Mouse (Mus musculus) kidney, embryonic 14.5 days (tissue): ENCODE measurements around the gene Usp3. TPM values are rescaled to one million over a fixed set of nuclear protein-coding genes. Genes with fewer than 3 reads are reported as not detected.

Experiments used
- ATAC-seq: fragments of 200-750 bp; cut with Nextera tagmentation; 2 replicates; pipeline ENCODE4 v1.8.0; 2017; ENCODE audit warnings: moderate number of reproducible peaks, mild to moderate bottlenecking, moderate TSS enrichment, moderate library complexity; ENCODE audit not compliant: low FRiP score, low TSS enrichment
- H3K27ac ChIP-seq: fragments of 300-500 bp; sonication (generic); 2 replicates; pipeline ENCODE4 v1.5.1; 2014; ENCODE audit warnings: low read depth, mild to moderate bottlenecking, low read length, moderate library complexity, mixed read lengths
- H3K27me3 ChIP-seq: fragments of 300-500 bp; sonication (generic); 2 replicates; pipeline ENCODE4 v1.6.1; 2014; ENCODE audit warnings: mild to moderate bottlenecking, low read length; ENCODE audit not compliant: control insufficient read depth, insufficient read depth
- H3K36me3 ChIP-seq: fragments of 300-500 bp; sonication (generic); 2 replicates; pipeline ENCODE4 v1.6.1; 2014; ENCODE audit warnings: low read length, mixed read lengths; ENCODE audit not compliant: control insufficient read depth, insufficient read depth
- H3K4me1 ChIP-seq: fragments of 300-500 bp; sonication (generic); 2 replicates; pipeline ENCODE4 v1.6.1; 2014; ENCODE audit warnings: low read length, mixed read lengths; ENCODE audit not compliant: control insufficient read depth, insufficient read depth
- H3K4me2 ChIP-seq: fragments of 300-500 bp; sonication (generic); replicated peaks from 2 replicates; pipeline ENCODE4 v1.6.1; 2014; ENCODE audit warnings: low read depth, mild to moderate bottlenecking, low read length
- H3K4me3 ChIP-seq: fragments of 300-500 bp; sonication (generic); 2 replicates; pipeline ENCODE4 v1.5.1; 2014; ENCODE audit warnings: mild to moderate bottlenecking, low read length
- H3K9ac ChIP-seq: fragments of 300-500 bp; sonication (generic); 2 replicates; pipeline ENCODE4 v1.6.1; 2014; ENCODE audit warnings: low read depth, mild to moderate bottlenecking, low read length, moderate library complexity
- H3K9me3 ChIP-seq: fragments of 300-500 bp; sonication (generic); 2 replicates; pipeline ENCODE4 v1.6.1; 2016; ENCODE audit warnings: low read length; ENCODE audit not compliant: control insufficient read depth
- WGBS: fragments of 180-500 bp; shearing (Covaris S2); extraction: QIAGEN DNeasy Blood & Tissue Kit; methylation state at CpG from one replicate; pipeline ENCODE4 v1.1.7; 2014; 5-methylcytosine and 5-hydroxymethylcytosine counted together
- polyA plus RNA-seq: library from polyadenylated mRNA; unstranded; fragments of >200 nt; fragmentation: Nextera tagmentation; extraction: Ambion mirVana; gene quantifications from 2 replicates; pipeline ENCODE4 v1.2.1, GENCODE M21; 2014

The Usp3 gene
- polyA plus RNA-seq = 51.7 and 83.6 TPM in 2 replicates

- ATAC-seq = peak; percentile 94
- peak within 1 kb of the TSS; percentile 92 for H3K27ac ChIP-seq
- peak within 1 kb of the TSS; percentile 81 for H3K4me2 ChIP-seq
- H3K36me3 ChIP-seq = no peaks in the 10 kb centered on the region
- H3K9ac ChIP-seq = peak within 1 kb of the TSS; percentile 98
- no peaks in the 10 kb centered on the region for H3K27me3 ChIP-seq
- no peaks in the 10 kb centered on the region for H3K9me3 ChIP-seq
- H3K4me3 ChIP-seq = peak within 1 kb of the TSS; percentile 93
- H3K4me1 ChIP-seq = peaks cover 34% of the 10 kb centered on the region
- under 1% methylated on average over 73 of the region's 73 CpGs for WGBS
Measured at GRCm38 (mm10) chr9:66592708-66593612, at the start of gene Usp3. TSS of gene Usp3 (minus strand) at chr9:66593142.

GRCm38 (mm10) chr9:66640491-66640890 is 47.5 kb upstream of the Usp3 start:
- Histone ChIP-seq H3K27ac (no peak overlapping the region), H3K27me3 (no peaks in the 10 kb centered on the region), H3K4me3 (no peak overlapping the region), H3K4me2 (no peak overlapping the region), H3K9me3 (no peaks in the 10 kb centered on the region), H3K9ac (no peak overlapping the region), H3K4me1 (no peaks in the 10 kb centered on the region), H3K36me3 (no peaks in the 10 kb centered on the region)
- no peak for ATAC-seq
- 69% methylated on average over 7 of the region's 7 CpGs for WGBS

- Histone ChIP-seq H3K4me2 (no peak overlapping the region), H3K9ac (no peak overlapping the region), H3K4me3 (no peak overlapping the region), H3K27me3 (no peaks in the 10 kb centered on the region), H3K36me3 (no peaks in the 10 kb centered on the region), H3K4me1 (no peaks in the 10 kb centered on the region), H3K27ac (no peak overlapping the region), H3K9me3 (no peaks in the 10 kb centered on the region)
- ATAC-seq = no peak
- 96% methylated on average over 2 of the region's 2 CpGs for WGBS
Measured at GRCm38 (mm10) chr9:66639626-66640025, 46.7 kb upstream of the Usp3 start.

- Histone ChIP-seq H3K4me2 (no peak overlapping the region), H3K4me1 (no peaks in the 10 kb centered on the region), H3K9ac (no peak overlapping the region), H3K27me3 (no peaks in the 10 kb centered on the region), H3K36me3 (no peaks in the 10 kb centered on the region), H3K27ac (no peak overlapping the region), H3K9me3 (no peaks in the 10 kb centered on the region), H3K4me3 (no peak overlapping the region)
- no peak for ATAC-seq
- WGBS = 68% methylated on average over 1 of the region's 1 CpGs
Measured at GRCm38 (mm10) chr9:66632441-66632840, 39.5 kb upstream of the Usp3 start.

GRCm38 (mm10) chr9:66630931-66631330 is 38.0 kb upstream of the Usp3 start:
- Histone ChIP-seq H3K27ac (no peak overlapping the region), H3K27me3 (no peaks in the 10 kb centered on the region), H3K4me2 (no peak overlapping the region), H3K4me3 (no peak overlapping the region), H3K36me3 (no peaks in the 10 kb centered on the region), H3K4me1 (no peaks in the 10 kb centered on the region), H3K9ac (no peak overlapping the region), H3K9me3 (no peaks in the 10 kb centered on the region)
- ATAC-seq = no peak
- WGBS = 17% methylated on average over 1 of the region's 1 CpGs

GRCm38 (mm10) chr9:66626661-66627060 is 33.7 kb upstream of the Usp3 start:
- no peak for ATAC-seq
- no peaks in the 10 kb centered on the region for H3K36me3 ChIP-seq
- no peaks in the 10 kb centered on the region for H3K9me3 ChIP-seq
- H3K4me2 ChIP-seq = no peak overlapping the region
- H3K9ac ChIP-seq = no peak overlapping the region
- H3K4me3 ChIP-seq = no peak overlapping the region
- H3K27ac ChIP-seq = no peak overlapping the region
- H3K27me3 ChIP-seq = no peaks in the 10 kb centered on the region
- no peaks in the 10 kb centered on the region for H3K4me1 ChIP-seq
- whole genome bisulfite sequencing = 87% methylated on average over 5 of the region's 5 CpGs

GRCm38 (mm10) chr9:66625974-66626530 is 33.1 kb upstream of the Usp3 start:
- H3K4me2 ChIP-seq = no peak overlapping the region
- no peaks in the 10 kb centered on the region for H3K9me3 ChIP-seq
- H3K4me1 ChIP-seq = peaks cover 4% of the 10 kb centered on the region
- H3K27ac ChIP-seq = no peak overlapping the region
- H3K9ac ChIP-seq = no peak overlapping the region
- H3K36me3 ChIP-seq = no peaks in the 10 kb centered on the region
- ATAC-seq = no peak
- H3K4me3 ChIP-seq = no peak overlapping the region
- H3K27me3 ChIP-seq = no peaks in the 10 kb centered on the region
- WGBS = 98% methylated on average over 4 of the region's 4 CpGs

GRCm38 (mm10) chr9:66624873-66625272 is 31.9 kb upstream of the Usp3 start:
- WGBS = 36% methylated on average over 1 of the region's 1 CpGs
- Histone ChIP-seq H3K9me3 (no peaks in the 10 kb centered on the region), H3K9ac (no peak overlapping the region), H3K4me3 (no peak overlapping the region), H3K27me3 (no peaks in the 10 kb centered on the region), H3K4me2 (no peak overlapping the region), H3K27ac (no peak overlapping the region), H3K4me1 (peaks cover 11% of the 10 kb centered on the region), H3K36me3 (no peaks in the 10 kb centered on the region)
- ATAC-seq = no peak

- Histone ChIP-seq H3K9me3 (no peaks in the 10 kb centered on the region), H3K27me3 (no peaks in the 10 kb centered on the region), H3K36me3 (no peaks in the 10 kb centered on the region), H3K4me1 (peaks cover 11% of the 10 kb centered on the region), H3K4me2 (no peak overlapping the region), H3K4me3 (no peak overlapping the region), H3K9ac (no peak overlapping the region), H3K27ac (no peak overlapping the region)
- ATAC-seq = no peak
- WGBS = 71% methylated on average over 1 of the region's 1 CpGs
Measured at GRCm38 (mm10) chr9:66623627-66624026, 30.7 kb upstream of the Usp3 start.
